Mouse (Mus musculus): ENCODE measurements around the gene 1600002K03Rik.
"Not testable (repeated sequence)": the region's sequence is repeated elsewhere in the genome, so short reads cannot be mapped to it uniquely, and the experiment has no call there.

The 1600002K03Rik gene

GRCm38 (mm10) chr10:80155277-80155676 lies 17.5 kb upstream of the 1600002K03Rik start:
- DNase-seq = no peak

DNA sequence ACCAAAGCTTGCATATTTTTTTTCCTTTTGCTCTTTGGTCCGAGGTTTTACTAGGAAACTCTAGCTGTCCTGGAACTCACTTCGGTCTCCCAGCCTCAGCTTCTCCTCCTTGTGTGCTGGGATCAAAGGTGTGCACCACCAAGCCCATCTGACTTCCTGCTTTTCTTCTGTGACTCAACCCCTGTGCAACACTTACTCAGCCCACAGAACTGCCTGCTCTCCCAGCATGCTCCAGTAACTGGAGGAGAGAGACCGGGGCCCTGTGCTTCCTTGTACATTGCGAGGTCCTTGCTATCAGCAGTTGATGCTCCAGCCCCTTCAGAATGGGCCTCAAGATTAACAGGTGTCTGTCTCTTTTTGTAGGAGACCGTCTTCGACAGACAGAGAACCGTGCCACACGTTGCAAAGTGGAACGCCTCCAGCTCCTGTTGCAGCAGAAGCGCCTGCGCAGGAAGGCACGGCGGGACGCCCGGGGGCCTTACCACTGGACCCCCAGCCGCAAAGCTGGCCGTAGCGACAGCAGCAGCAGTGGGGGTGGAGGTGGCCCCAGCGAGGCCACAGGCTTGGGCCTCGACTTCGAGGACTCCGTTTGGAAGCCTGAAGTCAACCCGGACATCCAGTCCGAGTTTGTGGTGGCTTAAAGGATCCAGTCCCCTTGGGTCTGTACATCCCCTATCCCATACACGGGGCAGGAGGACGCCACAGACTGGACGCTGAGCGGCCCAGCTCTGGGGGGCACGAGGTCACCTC lies 16.6 kb upstream of the 1600002K03Rik start:
- DNase-seq = peak in 1 of 2 experiments; percentile 17

DNA sequence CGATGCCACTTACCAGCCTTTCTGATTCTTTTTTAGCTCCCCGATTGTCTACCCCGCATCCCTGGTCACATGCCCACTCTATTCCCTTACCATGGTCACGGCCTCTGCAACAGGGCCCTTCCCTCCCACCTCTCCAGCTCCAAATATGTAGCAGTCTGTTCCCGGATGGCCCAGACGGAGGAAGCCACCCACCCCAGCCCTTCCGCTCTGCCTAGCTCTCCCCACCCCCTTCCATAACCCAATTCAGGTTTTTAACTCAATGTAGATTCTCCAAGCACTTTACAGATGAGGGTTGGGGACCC lies 16.0 kb upstream of the 1600002K03Rik start:
- peak; percentile 66 to 81 for DNase-seq

DNA sequence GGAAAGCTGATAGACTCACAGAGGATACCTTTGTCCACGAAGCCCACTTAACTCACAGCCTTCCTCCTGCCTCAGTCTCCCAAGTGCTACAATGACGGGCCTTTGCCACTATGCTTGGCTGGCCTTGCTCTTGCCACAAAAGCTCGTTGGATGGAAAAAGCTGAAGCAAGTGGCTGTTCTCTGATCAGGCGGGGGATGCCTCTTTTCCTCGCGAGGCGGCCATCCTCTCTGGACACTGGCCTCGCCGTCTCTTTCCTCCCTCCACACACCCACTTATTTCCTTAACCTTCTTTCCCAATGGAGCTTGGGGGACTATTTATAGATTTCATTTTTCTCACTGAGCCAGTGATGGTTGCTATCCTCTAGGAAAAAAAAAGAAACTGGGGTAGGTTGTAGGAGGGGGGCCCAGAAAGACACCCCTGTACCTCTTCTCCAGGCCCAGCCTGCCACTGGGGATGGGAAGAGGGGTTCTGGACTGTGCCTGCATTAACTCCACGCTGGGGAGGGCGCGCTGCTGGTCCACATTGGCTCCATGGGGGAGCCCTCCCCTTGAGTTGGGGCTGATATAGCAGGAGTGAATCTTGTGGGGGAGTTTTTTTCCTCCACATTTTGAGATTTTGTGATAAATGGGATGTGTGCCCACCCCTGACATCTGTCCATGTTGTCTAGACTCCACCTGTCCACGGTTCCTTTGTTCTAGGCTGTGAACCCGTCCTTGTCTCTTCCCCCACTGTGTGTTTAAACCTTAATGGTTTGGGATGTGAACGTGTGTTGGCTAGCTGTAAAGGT lies 15.4 kb upstream of the 1600002K03Rik start:
- DNase-seq = no peak

DNA sequence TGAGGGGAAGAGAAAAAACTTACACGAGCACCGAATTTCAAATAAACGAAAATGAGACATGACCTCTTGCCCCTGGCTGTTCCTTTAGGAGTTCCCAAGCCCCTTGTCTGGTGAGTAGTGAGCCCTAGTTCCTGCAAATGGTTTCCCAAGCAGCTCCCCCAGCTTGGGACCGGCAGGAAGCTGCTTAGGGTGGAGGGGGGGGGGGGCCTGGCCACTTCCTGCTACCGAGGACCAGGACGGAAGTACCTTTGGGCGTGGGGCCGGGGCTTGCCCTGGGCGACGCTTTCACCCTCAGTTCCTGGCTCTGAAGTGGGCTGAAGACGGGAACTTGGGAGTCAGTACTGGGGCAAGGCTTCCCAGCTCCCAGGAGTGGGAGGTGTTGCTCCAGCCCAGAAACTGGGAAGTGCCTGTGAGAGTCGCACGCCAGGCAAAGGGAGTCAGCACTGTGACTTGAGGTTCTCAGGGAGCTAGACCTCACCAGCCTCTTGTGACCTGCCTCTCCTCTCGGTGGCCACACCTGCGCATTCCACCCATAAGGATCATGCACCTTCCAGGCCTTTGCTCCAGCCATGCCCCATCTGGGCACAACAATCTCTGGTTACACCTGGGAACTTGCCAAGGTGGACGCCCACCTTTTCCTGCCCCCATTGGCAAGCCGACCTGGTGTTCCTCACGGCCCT lies 14.3 kb upstream of the 1600002K03Rik start:
- DNase-seq = peak; percentile 82 to 83

DNA sequence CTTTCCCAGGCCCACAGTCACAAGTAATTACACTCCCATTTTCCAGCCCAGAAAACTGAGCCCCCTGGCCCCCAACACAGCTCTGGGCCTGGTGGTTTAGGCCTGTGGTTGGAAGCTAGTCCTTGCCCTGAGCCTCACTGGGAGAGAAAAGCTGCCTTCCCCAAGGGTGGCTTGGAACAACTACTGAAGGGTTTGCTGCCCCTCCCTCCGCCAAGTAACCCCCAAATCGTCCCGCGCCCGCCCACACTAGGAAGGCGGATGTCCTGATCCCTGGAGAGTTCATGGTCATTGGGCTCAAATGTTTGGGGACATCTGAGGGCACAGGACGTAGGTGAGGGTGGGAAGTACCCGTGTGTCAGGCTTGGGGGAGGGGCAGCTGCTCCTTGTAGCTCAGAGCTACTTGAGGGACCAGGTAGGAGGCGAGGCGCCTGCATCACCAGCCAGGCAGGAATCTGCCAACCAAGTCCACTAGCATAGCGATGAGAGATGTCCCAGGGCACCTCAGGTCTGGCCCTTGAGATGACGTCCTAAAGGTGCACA lies 13.7 kb upstream of the 1600002K03Rik start:
- DNase-seq = peak; percentile 66 to 76

GRCm38 (mm10) chr10:80159561-80160454 lies 12.9 kb upstream of the 1600002K03Rik start:
- DNase-seq = peak; percentile 98 to 99

GRCm38 (mm10) chr10:80160455-80161371 lies 12.0 kb upstream of the 1600002K03Rik start:
- DNase-seq = peak; percentile 97

- DNase-seq = peak; percentile 61
Observed at GRCm38 (mm10) chr10:80161522-80162242, 11.1 kb upstream of the 1600002K03Rik start.

- no peak for DNase-seq
Observed at GRCm38 (mm10) chr10:80162243-80162608, 10.5 kb upstream of the 1600002K03Rik start.

GRCm38 (mm10) chr10:80162716-80163299 lies 9.9 kb upstream of the 1600002K03Rik start:
- no peak for DNase-seq

DNA sequence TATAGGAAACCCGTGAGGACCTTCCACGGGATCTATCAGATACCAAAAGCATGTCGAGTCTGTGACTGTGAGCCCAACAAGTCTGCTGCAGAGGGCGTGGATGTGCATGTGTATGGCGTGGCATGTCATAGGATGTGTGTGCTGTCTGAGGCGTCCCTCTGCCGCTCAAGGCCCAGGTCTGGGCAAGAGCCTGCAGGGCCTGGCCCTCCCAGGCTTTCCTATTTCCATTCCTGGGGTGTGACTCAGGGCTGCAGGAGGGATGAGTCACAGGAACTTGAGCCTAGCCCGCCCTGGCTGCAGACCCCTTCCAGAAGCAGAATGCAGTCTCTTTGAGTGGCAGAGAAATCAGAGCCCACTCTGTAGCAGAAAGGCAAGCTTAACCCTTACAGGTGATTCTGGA lies 9.0 kb upstream of the 1600002K03Rik start:
- peak in 1 of 2 experiments; percentile 24 for DNase-seq

DNA sequence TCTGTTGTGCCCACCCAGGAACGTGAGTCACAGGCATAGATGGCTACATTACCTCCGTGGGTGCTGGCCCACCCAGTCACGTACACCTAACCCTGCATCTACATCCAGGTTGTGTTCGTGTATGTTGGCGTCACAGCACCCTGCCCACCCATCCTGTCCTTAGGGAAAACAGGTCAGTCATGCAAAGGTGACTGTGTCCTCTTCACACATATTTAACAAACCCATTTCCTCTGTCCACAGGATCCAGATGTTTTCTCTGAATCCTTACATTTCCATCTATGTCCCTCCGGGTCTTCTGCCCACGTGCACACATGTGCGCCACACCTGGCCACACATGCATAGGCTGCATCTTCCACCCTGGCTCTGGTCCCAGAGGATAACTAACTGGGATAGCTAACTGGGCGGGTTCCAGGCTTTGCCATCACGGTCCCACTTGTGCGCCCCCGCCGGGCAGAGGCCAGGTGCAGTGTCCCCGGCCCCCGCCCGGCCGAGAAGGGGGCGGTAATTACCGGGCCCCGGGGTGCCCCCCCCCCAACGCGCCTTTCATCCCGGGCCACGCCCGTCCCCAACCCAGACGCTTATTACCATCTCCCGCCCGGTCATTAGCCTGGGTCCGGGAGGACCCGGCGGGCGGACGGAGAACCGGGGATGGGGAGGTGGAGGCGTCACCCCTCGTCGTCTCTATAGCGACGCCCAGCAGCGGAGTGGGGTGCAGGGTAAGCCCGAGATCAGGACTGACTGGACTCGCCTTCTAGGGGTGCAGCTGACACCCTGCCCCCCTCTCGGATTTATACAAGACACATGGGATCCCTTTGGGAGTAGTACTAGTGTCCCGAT lies 8.4 kb upstream of the 1600002K03Rik start:
- DNase-seq = peak in 1 of 2 experiments; percentile 39

DNA sequence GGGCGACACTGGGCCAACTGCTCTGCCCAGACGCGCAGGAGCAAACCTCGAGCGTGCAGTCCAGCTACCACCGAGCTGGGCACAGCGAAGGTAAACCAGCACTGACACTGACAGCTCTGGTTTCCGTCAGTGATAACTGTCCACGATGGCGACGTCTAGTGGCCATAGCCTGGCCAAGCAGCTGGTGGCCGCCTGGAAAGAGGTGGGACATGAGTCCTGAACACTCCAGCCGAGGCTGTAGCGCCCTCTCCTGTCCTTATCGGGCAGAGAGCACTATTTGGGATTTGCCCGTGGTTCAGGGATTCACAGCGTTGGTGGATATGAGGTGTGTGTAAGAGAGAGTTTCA lies 7.8 kb upstream of the 1600002K03Rik start:
- DNase-seq = peak; percentile 98

DNA sequence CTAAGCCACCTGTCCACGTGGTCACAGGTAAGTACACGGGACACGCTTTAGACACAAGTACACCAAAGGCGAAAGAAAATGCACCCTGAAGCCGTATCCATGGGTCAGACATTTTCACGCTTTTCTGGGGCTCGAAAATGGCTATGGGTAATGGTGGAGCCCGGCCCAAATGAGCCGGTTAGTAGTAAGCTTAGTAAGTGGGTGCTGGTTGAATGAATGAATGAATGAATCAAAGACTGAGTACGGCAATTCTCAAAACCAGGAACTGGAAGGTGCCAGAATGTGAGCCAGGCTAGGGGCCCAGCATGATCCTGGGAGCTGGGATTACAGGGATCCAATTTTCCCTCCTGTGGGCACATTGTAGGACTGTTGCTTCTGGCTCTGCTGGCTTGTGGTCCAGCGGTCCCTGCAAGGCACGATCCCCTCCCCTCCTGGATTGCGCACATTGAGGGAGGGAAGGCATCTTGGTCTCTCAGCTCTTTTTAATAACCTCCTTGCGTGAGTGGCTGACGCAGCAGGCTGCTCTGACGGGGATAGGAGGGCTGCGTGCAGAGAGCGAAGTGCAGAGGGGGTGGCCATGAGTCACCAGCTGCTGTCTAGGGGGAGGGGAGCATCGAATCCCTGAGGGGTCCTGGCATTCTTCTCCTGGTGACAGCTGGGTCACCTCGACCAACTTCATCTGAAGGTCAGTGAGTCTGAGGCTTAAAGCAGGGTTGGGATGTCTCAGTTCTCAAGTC lies 7.2 kb upstream of the 1600002K03Rik start, which contains the start of gene Cirbp:
Cirbp (plus strand) TSS at position 594 of the 737 bp plus-strand sequence.
- DNase-seq = peak; percentile 59 to 63

DNA sequence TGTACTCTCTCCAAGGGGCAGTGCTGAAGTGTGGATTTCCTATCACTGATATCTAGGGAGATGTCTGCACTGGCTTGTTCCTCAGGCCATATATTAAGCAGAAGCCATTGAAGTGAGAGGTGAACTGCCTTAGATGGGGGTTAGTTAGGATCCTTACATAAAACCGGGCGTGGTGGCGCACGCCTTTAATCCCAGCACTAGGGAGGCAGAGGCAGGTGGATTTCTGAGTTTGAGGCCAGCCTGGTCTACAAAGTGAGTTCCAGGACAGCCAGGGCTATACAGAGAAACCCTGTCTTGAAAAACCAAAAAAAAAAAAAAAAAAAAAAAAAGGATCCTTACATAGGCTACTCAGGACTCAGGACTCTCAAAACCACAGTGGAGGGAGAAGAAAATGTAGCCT lies 6.6 kb upstream of the 1600002K03Rik start:
- DNase-seq = not testable (repeated sequence)

- peak; percentile 98 to 99 for DNase-seq
Observed at GRCm38 (mm10) chr10:80167460-80168037, 5.2 kb upstream of the 1600002K03Rik start.
